26 mouse cellular contexts compared by ENCODE assay signal in genomic region chr9:24063251-24063650, GRCm38 (mm10). TPM values are rescaled to one million over a fixed set of nuclear protein-coding genes. Genes with fewer than 3 reads are reported as not detected.
"Had no signal": no experiment of that assay in that cellular context is flagged by ENCODE, and none has a peak within 500 bp of the region (broad histone marks: within the 10 kb centered on the region; RNA-seq: fewer than 3 reads in every experiment).

No protein-coding gene starts in this region.

- H3K9me3 ChIP-seq: liver, embryonic 13.5 days; midbrain, embryonic 10.5 days; midbrain, embryonic 13.5 days; neural tube, embryonic 12.5 days; neural tube, embryonic 15.5 days had no signal

- ATAC-seq: lung, postnatal 0 days; midbrain, embryonic 13.5 days had no signal

- H3K4me3 ChIP-seq: layer of hippocampus, adult 2 months; left cerebral cortex, adult 2 months; liver, embryonic 13.5 days; megakaryocyte, embryonic 14.5 days; midbrain, embryonic 10.5 days; midbrain, embryonic 13.5 days; neural tube, embryonic 12.5 days; neural tube, embryonic 15.5 days had no signal

- H3K27ac ChIP-seq: layer of hippocampus, adult 2 months; left cerebral cortex, adult 2 months; liver, embryonic 13.5 days; midbrain, embryonic 10.5 days; midbrain, embryonic 13.5 days; neural tube, embryonic 12.5 days; neural tube, embryonic 15.5 days; stomach, postnatal 0 days had no signal

- DNase-seq: kidney, adult 9 months; kidney, postnatal 25 days; layer of hippocampus, adult 9-11 months; liver, embryonic 13.5 days; lung, adult 2 months; lung, postnatal 36 days; right cerebral cortex, postnatal 14 days; right cerebral cortex, postnatal 4 days; thymus, adult 2 months; thymus, postnatal 14 days; thymus, postnatal 4 days had no signal

- H3K9ac ChIP-seq: liver, embryonic 13.5 days; midbrain, embryonic 13.5 days; neural tube, embryonic 12.5 days; neural tube, embryonic 15.5 days had no signal

- H3K27me3 ChIP-seq: liver, embryonic 13.5 days; megakaryocyte, embryonic 14.5 days; midbrain, embryonic 13.5 days; neural tube, embryonic 12.5 days; neural tube, embryonic 15.5 days had no signal

- H3K4me1 ChIP-seq: liver, embryonic 13.5 days; megakaryocyte, embryonic 14.5 days; midbrain, embryonic 10.5 days; midbrain, embryonic 13.5 days; neural tube, embryonic 12.5 days; neural tube, embryonic 15.5 days had no signal

- H3K36me3 ChIP-seq: liver, embryonic 13.5 days; midbrain, embryonic 10.5 days; midbrain, embryonic 13.5 days; neural tube, embryonic 12.5 days; neural tube, embryonic 15.5 days had no signal

- H3K4me2 ChIP-seq: liver, embryonic 13.5 days; midbrain, embryonic 13.5 days; neural tube, embryonic 12.5 days; neural tube, embryonic 15.5 days had no signal

RNA-seq across cellular contexts. Expression of gene Npsr1, which starts 34.5 kb away (rescaled TPM):
- polyA plus RNA-seq: large intestine, adult 2 months; limb, embryonic 11.5 days; limb, embryonic 14.5 days; liver, adult 2 months; liver, embryonic 16.5 days; lung, adult 2 months; lung, postnatal 0 days; midbrain, embryonic 10.5 days; midbrain, embryonic 13.5 days; neural tube, embryonic 12.5 days; stomach, embryonic 14.5 days; stomach, postnatal 0 days had no signal
